Mouse (Mus musculus): Measurements from ENCODE around the gene Sp6.
A peak's percentile ranks its signal among the peaks of the same experiment; 100 is the strongest.

The Sp6 gene

DNA sequence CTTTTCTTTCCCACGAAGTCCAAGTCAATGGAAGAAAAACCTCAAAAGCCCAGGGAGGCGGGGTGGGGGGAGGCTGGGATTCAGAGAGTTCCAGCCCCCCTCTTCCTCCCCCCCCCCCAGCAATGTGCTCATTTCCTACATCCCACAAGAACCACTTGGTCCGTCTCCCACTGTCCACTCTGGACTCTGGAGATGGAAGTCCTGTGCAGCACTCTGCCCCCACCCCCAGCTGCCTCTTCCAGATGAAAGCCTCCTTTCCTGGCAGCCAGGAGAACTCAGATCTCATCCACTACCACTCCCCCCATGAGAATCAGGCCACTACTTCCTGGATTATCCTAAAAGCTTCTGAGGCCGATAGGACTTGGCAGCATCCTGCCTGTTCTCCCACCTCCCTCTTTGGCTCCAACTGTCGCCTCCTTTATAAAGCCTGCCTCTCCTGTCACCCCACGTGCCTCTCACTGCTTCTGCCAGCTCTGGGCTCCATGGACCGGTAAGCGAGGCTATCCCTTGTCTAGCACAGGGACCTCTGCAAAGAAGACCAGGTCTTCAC is at the start of gene Sp6:
Gene Sp6, plus strand, starts transcription at position 274 of the 550 bp plus-strand sequence.
- no peak for DNase-seq (ENCODE audit: low spot score)

DNA sequence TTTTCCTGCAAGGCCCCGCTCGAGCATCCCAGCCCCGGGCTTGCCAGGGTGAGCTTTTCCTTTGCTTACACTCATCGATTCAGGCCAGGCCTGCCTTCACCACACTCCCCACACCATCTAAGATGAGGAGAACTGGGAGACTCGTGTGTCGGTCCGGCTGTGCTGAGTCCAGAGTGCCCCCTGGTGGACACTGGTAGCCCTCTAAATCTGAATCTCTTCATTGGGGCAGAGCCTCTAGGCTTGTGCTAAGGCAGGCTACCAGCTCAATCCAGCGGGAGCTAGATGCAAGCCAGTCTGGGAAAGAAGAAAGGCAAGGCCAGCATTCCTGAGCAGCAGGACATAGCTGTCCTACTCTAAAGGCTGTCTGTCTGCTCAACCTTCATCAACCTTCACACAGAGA is 49.6 kb upstream of the Sp6 start:
- DNase-seq (ENCODE audit: low spot score), result peak; percentile 86

DNA sequence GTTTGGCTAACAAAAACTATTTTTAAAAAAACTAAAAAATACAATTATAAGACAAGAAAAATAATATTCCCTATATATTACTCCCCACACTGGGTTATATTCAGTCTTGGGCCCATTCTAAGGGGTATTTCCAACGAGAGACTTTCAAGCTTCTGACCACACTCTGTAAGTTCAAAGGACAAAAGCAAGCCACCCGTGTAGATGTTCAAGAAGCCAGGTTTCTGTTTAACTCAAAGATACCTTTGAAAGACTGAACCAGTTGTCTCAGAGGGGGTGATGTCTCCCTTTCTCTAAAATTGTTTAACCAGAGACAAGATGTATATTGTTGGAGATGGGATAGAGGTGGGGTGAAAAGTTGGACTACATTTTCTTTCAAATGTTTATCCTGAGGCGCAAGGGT is 47.0 kb upstream of the Sp6 start:
- no peak for DNase-seq (ENCODE audit: low spot score)

DNA sequence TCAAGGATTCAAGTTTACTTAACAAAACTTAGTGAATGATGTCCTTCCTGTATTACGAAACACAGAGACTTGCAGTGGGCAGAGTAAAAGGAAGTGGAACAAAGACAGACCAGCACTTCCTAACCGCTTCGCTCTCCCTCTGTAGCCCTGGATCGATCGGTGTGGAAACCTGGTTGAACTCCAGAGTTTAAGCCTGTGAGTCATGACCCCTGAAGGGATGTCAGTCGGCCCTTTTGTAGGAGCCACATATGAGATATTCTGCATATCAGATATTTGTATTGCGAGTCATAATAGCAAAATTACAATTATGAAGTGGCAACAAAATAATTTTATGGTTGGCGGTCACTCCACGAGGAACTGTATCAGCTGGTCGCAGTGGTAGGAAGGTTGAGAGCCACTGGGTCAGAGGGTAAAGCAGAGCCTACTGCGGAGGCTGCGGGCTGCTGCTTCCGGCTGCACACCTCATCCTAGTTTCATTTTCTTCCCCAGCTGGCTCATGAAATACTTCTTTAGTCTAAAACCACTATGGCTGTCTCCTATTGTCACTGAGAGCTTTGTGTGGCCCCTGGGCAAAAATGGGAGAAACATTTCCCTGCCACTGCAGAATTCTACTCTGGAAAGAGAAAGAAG is 46.2 kb upstream of the Sp6 start:
- no peak for DNase-seq (ENCODE audit: low spot score)

DNA sequence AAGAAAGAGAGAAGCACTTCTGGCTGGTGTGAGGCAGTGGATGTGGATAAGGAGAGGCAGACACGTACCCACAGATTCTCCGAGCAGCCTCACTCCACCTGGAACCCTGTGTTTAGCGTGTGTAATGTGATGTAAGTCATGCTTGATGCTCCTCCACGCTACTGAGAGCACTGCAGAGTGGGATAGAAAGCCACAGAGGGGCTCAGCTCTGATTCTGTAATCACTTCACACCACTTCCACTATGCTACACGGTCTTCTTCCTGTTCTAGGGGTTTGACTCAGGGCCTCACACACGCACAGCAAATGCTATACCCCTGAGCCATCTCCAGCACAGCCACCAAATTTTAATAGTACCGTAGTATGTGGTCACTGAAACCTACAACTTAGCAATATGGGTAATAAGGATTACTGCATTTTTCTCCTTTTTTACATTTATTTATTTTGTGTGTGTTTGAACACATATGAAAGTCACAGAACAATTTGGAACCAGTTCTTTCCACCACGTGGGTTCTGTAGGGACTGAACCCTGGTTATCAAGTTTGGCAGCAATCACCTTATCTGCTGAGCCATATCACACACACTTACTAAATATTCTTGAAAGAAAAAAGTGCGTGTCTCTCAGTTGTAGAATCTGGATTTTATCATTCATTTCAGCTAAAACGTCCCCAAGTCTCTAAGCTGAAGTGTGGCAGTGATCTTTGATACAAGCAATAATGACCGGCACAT is 45.5 kb upstream of the Sp6 start:
- DNase-seq (ENCODE audit: low spot score), result no peak

DNA sequence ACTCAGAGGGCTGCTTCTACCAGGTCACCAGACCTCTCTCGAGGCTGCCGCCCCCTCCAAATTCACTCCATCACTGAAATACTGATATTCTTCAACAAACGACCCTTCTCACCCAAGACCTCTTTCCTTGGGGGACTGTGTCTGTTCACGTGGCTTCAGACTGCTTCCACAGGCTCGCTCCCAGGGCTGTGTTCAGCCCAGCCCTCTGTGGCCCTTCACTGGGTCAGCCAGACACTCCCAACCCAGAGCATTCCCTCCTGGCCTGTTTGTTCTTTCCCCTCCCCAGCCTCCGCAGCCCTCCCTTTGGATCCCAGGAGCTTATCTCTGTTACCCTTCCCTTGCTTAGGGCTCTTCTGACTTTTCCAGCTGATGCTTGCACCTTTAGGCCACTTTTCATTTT is 44.7 kb upstream of the Sp6 start:
- peak; percentile 56 for DNase-seq (ENCODE audit: low spot score)

DNA sequence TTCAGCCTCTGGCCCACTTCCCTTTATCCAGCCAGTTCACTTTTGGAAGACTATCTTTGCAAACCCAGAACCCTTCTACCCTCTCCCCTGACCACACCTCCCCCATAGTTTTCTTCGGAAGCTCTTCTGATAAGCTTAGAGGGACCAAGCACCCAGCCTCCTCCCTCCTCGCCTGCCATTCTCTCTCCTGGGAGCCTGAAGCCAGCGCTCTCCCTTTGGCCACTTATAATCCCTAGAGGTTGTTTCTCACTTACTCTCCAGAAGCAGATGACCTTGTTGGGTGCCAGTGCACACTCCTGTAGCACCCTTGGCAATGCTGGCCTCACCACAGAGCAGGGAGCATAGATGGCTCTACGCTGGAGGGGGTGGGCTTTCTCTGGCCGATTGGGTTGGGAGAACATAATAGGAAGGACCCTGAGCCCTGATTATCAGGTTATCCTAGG is 43.9 kb upstream of the Sp6 start:
- no peak for DNase-seq (ENCODE audit: low spot score)

DNA sequence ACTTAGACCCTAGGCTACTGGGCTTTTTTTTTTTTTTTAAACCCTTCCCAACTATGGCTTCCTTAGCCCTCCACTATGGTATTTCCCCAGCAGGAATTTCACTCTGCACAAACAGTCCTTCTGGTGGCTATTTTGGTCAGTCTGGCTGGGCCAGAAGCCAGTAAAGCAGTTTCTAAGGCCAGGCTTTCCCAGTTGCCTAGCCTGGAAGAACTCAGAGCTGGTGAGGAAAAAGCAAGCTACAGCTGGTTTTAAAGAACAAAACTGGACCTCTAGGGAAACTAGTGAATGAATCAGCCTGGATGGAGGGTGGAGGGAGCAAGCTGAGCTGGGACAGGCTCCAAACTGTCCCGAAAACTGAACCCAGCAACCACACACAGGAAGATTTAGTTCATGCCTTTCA is 43.4 kb upstream of the Sp6 start:
- DNase-seq (ENCODE audit: low spot score), result no peak

DNA sequence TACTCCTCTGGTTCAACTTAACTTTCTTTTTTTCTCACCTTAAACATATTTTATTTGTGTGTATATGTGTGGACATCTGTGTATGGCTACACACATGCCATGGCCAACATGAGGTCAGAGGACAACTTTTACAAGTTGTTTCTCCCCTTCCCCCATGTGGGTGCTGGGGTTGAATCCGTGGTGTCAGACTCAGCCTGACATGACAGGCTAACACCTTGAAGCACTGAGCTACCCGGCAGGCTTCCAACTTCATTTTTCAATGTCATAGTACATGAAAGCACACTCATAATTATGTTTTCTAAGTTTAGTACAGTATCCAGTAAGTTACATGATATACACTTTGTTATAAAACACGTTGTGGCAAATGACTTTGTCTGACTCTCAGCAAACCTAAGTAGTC is 42.9 kb upstream of the Sp6 start:
- no peak for DNase-seq (ENCODE audit: low spot score)

DNA sequence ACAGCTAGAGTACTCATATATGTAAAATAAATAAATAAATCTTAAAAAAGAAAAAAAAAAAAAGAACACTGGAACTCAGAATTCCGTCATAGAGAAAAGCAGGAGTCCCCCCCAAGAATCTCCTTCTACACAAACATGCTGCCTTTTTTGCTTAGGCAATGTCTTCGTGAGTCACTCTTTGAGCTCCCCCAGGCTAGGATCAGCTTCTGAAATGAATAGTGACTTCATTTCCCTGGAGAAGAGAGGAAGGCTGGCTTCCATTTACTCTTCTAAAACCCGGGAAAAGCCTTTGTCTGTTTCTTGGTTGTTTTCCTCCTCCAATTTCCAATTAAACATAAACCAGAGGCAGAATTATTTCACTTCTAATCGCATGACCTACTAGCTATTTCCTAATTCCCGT is 40.3 kb upstream of the Sp6 start:
- no peak for DNase-seq (ENCODE audit: low spot score)

DNA sequence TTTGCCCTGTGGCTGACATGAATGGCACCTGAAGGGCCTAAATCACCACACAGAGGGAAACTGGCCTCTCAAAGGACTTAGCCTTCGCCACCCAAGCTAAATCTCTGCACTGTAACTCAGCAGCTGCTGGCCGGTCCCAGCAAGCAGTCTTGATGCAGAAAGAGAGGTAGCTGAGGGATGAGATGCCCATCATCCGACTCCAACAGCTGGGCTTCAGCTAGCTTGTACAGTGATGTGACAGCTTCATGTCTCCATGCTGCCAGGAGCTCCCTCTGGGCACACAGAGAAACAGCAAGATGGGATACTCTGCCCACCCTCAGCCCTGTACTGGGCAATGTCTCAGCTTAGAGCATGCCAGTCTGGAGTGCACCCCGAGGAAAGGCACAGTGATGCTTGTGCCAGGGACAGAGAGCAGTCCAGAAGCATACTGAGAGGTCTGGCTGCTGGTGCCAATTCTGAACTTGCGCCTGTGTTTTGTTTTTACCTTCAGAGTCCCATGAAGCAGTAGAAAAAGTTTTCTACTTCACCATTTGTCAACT is 39.7 kb upstream of the Sp6 start:
- DNase-seq (ENCODE audit: low spot score), result no peak

DNA sequence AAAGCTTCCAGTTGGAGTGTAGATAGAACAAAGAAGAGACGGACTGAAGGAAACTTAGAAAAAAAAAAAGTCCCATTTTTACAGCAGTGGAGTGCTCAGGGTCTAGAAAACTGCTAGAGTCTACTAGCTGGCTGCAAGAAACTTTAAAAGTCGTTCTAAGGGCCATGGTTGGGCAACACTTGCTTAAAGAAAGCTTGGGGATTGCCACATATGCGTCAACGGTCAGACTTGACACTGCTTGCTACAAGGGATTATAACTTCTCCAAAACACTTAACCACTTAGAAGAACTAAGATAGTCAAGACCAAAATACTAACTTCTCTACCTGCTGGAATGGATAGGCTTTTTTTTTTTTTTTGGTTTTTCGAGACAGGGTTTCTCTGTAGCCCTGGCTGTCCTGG is 38.4 kb upstream of the Sp6 start:
- no peak for DNase-seq (ENCODE audit: low spot score)

DNA sequence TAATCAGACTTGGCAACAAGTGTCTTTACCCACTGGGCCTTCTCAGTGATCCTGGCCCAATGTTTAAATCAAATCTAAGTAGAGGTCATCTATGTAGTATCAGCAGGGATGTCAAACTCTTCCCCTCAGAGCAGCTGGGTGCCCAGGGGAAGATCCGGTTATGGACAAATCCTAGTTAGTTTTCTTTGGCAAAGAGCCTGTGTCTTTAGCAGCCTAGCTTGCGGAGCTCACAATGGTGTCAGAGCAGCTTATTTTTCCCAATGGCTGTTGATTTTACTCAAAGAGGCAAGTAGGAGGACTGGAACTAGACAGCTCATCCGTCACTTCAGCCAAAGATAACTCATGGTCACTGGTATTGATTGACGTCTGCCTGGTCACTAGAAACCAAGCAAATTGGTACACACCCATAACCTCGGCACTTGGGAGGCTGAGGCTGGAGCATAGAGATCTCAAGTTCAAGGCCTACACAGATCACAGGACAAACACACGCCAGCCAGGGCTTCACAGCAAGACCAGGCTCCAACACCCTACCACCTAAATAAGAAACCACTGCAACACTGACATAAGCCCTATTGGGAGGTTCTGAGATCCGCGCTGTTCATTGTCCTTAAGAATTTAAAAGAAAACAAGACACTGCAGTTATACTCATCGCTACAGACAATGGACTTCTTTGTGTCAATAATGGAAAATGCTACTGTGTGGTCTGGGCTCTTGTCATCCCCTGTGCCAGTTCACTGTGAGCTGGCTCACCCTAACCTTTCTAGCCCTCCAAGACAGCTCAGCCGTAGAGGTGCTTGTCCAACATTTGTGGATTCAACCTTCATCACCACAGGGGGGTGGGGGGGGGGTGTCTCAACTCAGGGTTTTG is 37.4 kb upstream of the Sp6 start:
- DNase-seq (ENCODE audit: low spot score), result no peak

DNA sequence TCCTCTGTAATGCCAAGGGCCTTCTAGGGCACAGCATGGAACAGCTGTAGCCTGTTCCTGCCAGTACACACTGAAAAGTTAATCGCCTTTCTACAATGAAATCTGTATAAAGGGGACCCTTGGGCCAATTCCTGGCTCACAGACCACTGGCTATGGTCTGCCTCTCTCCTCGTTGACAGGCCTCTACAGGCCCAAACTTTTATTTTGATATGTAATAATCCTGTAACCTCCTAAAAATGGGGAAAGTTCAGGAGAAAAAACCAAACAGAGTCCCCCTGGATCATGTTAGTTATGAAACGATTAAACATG is 36.9 kb upstream of the Sp6 start:
- DNase-seq (ENCODE audit: low spot score), result no peak

DNA sequence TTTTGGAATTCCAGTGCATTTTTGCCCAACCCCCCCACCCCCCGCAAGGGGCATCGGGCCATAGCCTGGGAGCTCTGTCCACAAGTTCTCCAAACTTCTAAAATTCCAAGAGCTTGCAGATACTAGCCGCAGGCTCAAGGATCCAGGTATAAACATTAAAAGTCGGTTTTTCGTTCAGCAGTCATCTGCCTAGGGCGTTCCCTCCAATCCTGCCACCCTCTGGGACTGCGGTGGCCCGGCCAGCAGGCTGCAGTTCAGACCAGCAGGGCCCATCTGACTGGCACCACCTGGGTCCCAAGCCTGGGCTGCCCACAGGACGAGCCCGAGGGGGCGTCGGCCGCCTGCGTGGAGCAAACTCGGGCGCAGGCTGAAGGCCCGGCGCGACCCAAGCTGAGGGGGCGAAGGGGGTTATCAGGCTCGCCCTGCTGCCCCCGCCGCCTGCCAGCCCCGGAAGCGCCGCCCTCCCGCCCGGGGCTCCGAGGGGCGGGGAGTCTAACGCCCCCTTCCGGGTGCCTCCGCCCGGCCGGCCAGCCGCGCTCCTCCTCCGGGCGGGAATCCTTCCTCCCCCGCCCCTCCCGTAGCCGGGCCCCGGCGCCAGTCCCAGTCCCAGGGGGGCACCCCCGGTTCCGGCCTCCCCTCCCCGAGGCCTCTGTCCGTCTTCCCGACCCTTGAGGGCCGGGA is 36.1 kb upstream of the Sp6 start:
- DNase-seq (ENCODE audit: low spot score), result peak; percentile 92

DNA sequence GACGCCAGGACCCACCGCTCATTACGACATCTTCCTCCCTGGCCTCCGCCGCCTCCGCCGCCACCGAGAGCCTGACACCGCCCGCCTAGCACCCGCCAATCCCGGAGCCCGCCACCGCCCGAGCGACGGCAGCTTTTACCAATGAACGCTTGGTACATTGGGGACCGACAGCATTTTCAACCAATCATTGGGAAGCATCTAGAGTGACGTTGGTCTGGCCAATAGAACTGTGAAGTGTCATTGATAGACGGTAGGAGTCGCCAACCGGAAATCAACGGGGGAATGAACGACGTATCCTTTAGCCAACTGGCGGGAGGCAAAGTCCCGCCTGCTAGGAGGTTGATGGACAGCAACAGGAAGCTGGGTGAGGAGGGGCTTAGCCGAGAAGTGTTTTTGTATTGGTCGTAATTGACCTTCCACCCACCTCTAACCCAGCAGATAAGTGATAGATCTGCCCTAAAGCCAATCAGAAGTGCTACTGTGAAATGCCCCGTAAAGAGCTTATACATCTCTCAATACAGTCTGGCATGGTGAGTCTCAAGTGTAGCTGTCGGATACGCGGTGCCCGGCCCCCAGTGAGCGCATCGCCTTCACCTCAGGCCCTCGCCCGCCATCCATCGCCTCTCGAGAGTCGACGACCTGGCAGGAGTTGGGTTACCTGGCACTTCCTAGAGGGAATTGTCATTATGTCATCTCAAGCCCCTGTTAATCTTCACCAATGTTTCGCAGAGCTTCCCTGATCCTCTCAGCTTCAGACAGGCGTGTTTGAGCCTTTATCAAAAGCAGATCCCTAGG is 35.4 kb upstream of the Sp6 start:
- peak; percentile 98 for DNase-seq (ENCODE audit: low spot score)

DNA sequence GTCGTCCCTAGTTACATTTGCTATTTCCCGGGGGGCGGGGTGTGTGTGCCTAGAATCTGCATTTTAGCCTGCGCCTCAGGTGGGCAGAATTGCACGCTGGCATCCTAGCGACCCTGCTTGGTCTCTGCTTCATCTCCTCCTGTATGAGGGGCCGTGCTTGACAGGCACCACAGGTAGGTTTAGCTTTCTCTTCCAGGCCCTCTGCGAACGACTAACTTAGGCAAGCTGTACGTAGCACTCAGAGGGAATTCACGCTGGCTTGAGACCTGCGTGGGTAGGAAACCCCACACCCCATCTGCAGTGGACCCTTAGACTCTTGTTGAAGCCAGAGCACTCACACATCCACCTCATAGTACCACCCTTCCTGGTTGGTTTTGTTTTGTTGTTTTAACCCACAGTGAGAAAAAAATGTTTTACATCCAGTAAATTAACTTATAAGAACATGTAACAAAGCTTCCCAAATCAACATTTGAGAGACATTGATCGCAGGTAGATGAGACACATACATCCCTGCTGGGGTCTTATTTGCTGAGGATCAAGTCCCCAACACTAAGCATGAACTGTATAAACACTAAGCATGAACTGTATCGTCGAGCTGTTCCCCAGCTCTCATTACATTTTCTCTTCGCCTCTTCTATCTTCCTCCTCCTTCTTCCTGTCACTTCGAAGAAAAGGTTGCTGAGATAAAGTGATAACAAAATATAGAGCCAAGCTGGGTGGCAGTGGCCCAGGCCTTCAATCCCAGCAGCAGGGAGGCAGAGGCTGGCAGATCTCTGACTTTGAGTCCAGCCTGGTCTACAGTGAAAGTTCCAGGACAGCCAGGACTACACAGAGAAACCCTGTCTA is 34.6 kb upstream of the Sp6 start:
- no peak for DNase-seq (ENCODE audit: low spot score)

DNA sequence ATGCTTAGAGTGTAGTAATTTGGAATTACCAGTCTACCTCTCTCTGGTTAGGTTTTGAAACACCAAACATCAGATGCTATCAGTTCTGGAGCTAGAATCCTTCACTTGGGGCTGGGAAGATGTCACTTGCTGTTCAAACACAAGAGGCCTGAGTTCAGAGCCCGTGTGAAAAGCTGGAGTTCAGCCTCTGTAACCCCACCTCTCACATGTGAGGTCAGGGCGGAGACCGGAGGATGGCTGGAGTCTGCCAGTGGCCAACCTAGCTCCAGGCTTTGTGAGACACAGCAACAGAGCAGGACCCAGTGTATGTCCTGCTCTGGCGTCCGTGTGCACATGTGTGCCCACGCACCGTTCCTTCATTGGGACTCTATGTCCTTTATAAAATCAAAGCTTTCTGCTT is 33.9 kb upstream of the Sp6 start:
- no peak for DNase-seq (ENCODE audit: low spot score)

DNA sequence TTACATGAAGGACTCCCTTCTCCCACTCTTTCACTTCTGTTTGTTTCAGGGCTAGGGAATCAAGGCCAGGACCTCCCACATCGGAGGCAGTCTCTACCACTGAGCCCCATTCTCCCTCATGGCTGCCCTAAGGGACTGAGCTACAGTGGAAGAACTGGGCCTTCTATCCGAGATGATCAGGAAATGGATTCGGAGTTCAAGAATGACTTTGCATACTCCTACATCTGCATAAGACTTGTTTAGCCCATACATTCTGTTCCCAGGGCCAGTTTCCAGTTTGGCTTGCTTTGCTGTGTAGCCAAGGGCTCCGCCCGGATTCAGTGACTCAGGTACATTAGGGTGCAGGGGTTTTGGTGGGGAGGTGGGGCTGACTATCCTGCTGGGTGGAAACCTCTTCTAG is 33.2 kb upstream of the Sp6 start:
- DNase-seq (ENCODE audit: low spot score), result no peak

DNA sequence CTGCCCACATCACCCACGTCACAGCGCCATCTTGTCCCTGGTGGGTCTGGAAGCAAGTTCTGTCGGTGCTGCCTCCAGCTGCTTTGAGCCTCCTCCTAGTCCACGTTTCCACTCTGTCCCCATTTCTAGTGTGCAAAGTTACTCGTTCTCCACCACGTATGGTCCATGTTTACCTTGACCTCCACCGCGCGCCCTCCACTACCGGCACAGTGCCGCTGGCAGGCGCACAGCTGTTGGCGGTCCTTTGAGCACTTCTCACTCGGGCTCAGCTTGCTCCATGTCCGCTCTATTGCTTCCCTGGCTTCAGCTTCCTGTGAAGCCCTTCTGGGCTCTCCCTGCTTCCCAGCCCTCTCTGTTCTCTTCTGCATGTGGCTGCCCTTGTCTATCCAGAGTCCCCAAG is 31.7 kb upstream of the Sp6 start:
- no peak for DNase-seq (ENCODE audit: low spot score)
